In genomic region chr12:4768492-4769332, GRCm38 (mm10) we compare ENCODE assay signal across 8 mouse cellular contexts. TPM values are rescaled to one million over a fixed set of nuclear protein-coding genes. Genes with fewer than 3 reads are reported as not detected.
DNase-seq lines count a peak whose midpoint lies in the region; ATAC-seq lines count a peak whose summit lies in the region.

TSS of gene Pfn4 (plus strand) at chr12:4769022.
TSS of gene Fam228b (minus strand) at chr12:4769267.

- H3K4me3 ChIP-seq in megakaryocyte, embryonic 14.5 days (replicated peaks), result peak within 1 kb of the TSS; percentile 98

- H3K9me3 ChIP-seq in megakaryocyte, embryonic 14.5 days, result peaks cover 3% of the 10 kb centered on the region; the same call in 1 of the 2 replicates

- no peaks in the 10 kb centered on the region for H3K27me3 ChIP-seq in megakaryocyte, embryonic 14.5 days (replicated peaks)

- peak; percentile 97 for DNase-seq in adrenal gland, adult 2 months
- peak; percentile 95 for DNase-seq in embryo, embryonic 11 days
- peak; percentile 93 for DNase-seq in gastrocnemius, postnatal 25 days
- peak; percentile 88 to 98 for DNase-seq in left cerebral cortex, adult 9 months (ENCODE audit: low spot score in 2 of 2)
- DNase-seq in right cerebral cortex, adult 2 months (ENCODE audit: low spot score in 2 of 2), result peak; percentile 99 to 100
- peak; percentile 88 for DNase-seq in urinary bladder, postnatal 10 days (ENCODE audit: low spot score)

- peak; percentile 99 for ATAC-seq in inflammation-experienced regulatory T-cells, adult 6 months

- peaks cover 21% of the 10 kb centered on the region for H3K4me1 ChIP-seq in megakaryocyte, embryonic 14.5 days

- peaks cover 4% of the 10 kb centered on the region for H3K36me3 ChIP-seq in megakaryocyte, embryonic 14.5 days (replicated peaks; ENCODE audit: low read length)

RNA-seq across cellular contexts. Expression of gene Pfn4, which starts in this region (rescaled TPM):
- 1 to 10 TPM; 1.4 to 2.9 TPM for total RNA-seq in adrenal gland, adult 2 months (2021)
- polyA plus RNA-seq in adrenal gland, adult 2 months (2012; rRNA removed), result 0.03 and 0.29 TPM in 2 replicates
- 1 to 10 TPM; 1.4 TPM for total RNA-seq in gastrocnemius, postnatal 25 days (2021)
- polyA plus RNA-seq in inflammation-experienced regulatory T-cells, adult 6 months (2017; shearing (Covaris generic)), result not detected
- polyA plus RNA-seq in megakaryocyte, embryonic 14.5 days (2012; ENCODE audit: insufficient read depth, low replicate concordance), result 0.40 TPM in 1 of 2 replicates, not detected in the other

RNA-seq across cellular contexts. Expression of gene Fam228b, which starts in this region (rescaled TPM):
- 1 to 10 TPM; 3.7 to 3.8 TPM for total RNA-seq in adrenal gland, adult 2 months (2021)
- 0.82 and 3.2 TPM in 2 replicates for polyA plus RNA-seq in adrenal gland, adult 2 months (2012; rRNA removed)
- total RNA-seq in gastrocnemius, postnatal 25 days (2021), result 1 to 10 TPM; 4.7 to 5.0 TPM
- polyA plus RNA-seq in inflammation-experienced regulatory T-cells, adult 6 months (2017; shearing (Covaris generic)), result under 1 TPM in 1 of 3 experiments, not detected in 2; 0.22 TPM
- 1.2 TPM in 1 of 2 replicates, not detected in the other for polyA plus RNA-seq in megakaryocyte, embryonic 14.5 days (2012; ENCODE audit: insufficient read depth, low replicate concordance)

Comparison
In these comparisons a context has a peak if more than half of its experiments do, and no peak if none do; other contexts are left out.
1. Peak in every context shown above with its lines: DNase-seq, ATAC-seq and H3K4me3 ChIP-seq.
2. Peak in ATAC-seq in inflammation-experienced regulatory T-cells, adult 6 months; RNA of the genes that start here not detected or under 1 TPM.